Mouse (Mus musculus): Measurements from ENCODE around the gene Ptprf.

GRCm38 (mm10) chr4:118261291-118261690, 29.9 kb downstream of the Ptprf start:
- TF ChIP-seq REST (IDR thresholded peaks at IDR 0.05; ENCODE audit: insufficient read depth, insufficient read length) (no peak), POLR2A (IDR thresholded peaks at IDR 0.05; ENCODE audit: insufficient read length, low read depth) (no peak), TCF12 (IDR thresholded peaks at IDR 0.05; ENCODE audit: insufficient read depth, poor library complexity, severe bottlenecking) (no peak), MYOG (IDR thresholded peaks at IDR 0.05; ENCODE audit: control insufficient read depth in 1 of 3, insufficient read depth in 1 of 3, insufficient read length in 2 of 3, low read depth in 2 of 3) (no peak), TCF3 (IDR thresholded peaks at IDR 0.05; ENCODE audit: insufficient read length, low read depth) (no peak)

Data from myocyte (in vitro differentiated cells).